Mouse (Mus musculus) CD8-positive naive resting alpha-beta T cell, adult 57 days (primary cell): ENCODE data around the gene Ccn5. TPM values are rescaled to one million over a fixed set of nuclear protein-coding genes. Genes with fewer than 3 reads are reported as not detected.

Source experiments
- total RNA-seq: library from RNA; stranded (reverse); gene quantifications from one replicate; pipeline ENCODE4 v1.2.4, GENCODE M21; 2023

Gene Ccn5
- not detected for total RNA-seq

GRCm38 (mm10) chr2:163820607-163821006 is at the start of gene Ccn5:
Gene Ccn5, plus strand, starts transcription at chr2:163820861.

GRCm38 (mm10) chr2:163853461-163853901 is 32.8 kb downstream of the Ccn5 start, which contains the start of gene Kcnk15:
Gene Kcnk15, plus strand, starts transcription at chr2:163853651.

Other genes starting within 250 kb of the Ccn5 start
- 57.9 TPM for gene Ttpal, start 218.5 kb upstream of the Ccn5 start, total RNA-seq
- gene Serinc3, start 175.7 kb upstream of the Ccn5 start, total RNA-seq, result 555 TPM
- 20.4 TPM for gene Pkig, start 162.5 kb upstream of the Ccn5 start, total RNA-seq
- gene Ada, start 70.6 kb upstream of the Ccn5 start, total RNA-seq, result 15.4 TPM
- not detected for gene Kcnk15, start 32.8 kb downstream of the Ccn5 start, total RNA-seq
- gene Rims4, start 97.8 kb downstream of the Ccn5 start, total RNA-seq, result not detected
- 114 TPM for gene Ywhab, start 174.1 kb downstream of the Ccn5 start, total RNA-seq
- 5.3 TPM for gene Pabpc1l, start 204.6 kb downstream of the Ccn5 start, total RNA-seq
- 287 TPM for gene Stk4, start 249.5 kb downstream of the Ccn5 start, total RNA-seq